Mouse (Mus musculus) kidney, embryonic 14.5 days (tissue): ENCODE measurements at regions not wholly inside any gene's neighbourhood (a gene's known extent, or its start where the extent isn't known, plus 50 kb on each side); places are given as distances from the start of the nearest gene placed in this dataset.

ENCODE experiments used
- ATAC-seq: fragments of 200-750 bp; cut with Nextera tagmentation; 2 replicates; pipeline ENCODE4 v1.8.0; 2017; ENCODE audit warnings: moderate number of reproducible peaks, mild to moderate bottlenecking, moderate TSS enrichment, moderate library complexity; ENCODE audit not compliant: low FRiP score, low TSS enrichment
- H3K27ac ChIP-seq: fragments of 300-500 bp; sonication (generic); 2 replicates; pipeline ENCODE4 v1.5.1; 2014; ENCODE audit warnings: low read depth, mild to moderate bottlenecking, low read length, moderate library complexity, mixed read lengths
- H3K27me3 ChIP-seq: fragments of 300-500 bp; sonication (generic); 2 replicates; pipeline ENCODE4 v1.6.1; 2014; ENCODE audit warnings: mild to moderate bottlenecking, low read length; ENCODE audit not compliant: control insufficient read depth, insufficient read depth
- H3K36me3 ChIP-seq: fragments of 300-500 bp; sonication (generic); 2 replicates; pipeline ENCODE4 v1.6.1; 2014; ENCODE audit warnings: low read length, mixed read lengths; ENCODE audit not compliant: control insufficient read depth, insufficient read depth
- H3K4me1 ChIP-seq: fragments of 300-500 bp; sonication (generic); 2 replicates; pipeline ENCODE4 v1.6.1; 2014; ENCODE audit warnings: low read length, mixed read lengths; ENCODE audit not compliant: control insufficient read depth, insufficient read depth
- H3K4me2 ChIP-seq: fragments of 300-500 bp; sonication (generic); replicated peaks from 2 replicates; pipeline ENCODE4 v1.6.1; 2014; ENCODE audit warnings: low read depth, mild to moderate bottlenecking, low read length
- H3K4me3 ChIP-seq: fragments of 300-500 bp; sonication (generic); 2 replicates; pipeline ENCODE4 v1.5.1; 2014; ENCODE audit warnings: mild to moderate bottlenecking, low read length
- H3K9ac ChIP-seq: fragments of 300-500 bp; sonication (generic); 2 replicates; pipeline ENCODE4 v1.6.1; 2014; ENCODE audit warnings: low read depth, mild to moderate bottlenecking, low read length, moderate library complexity
- H3K9me3 ChIP-seq: fragments of 300-500 bp; sonication (generic); 2 replicates; pipeline ENCODE4 v1.6.1; 2016; ENCODE audit warnings: low read length; ENCODE audit not compliant: control insufficient read depth
- WGBS: fragments of 180-500 bp; shearing (Covaris S2); extraction: QIAGEN DNeasy Blood & Tissue Kit; methylation state at CpG from one replicate; pipeline ENCODE4 v1.1.7; 2014; 5-methylcytosine and 5-hydroxymethylcytosine counted together

DNA sequence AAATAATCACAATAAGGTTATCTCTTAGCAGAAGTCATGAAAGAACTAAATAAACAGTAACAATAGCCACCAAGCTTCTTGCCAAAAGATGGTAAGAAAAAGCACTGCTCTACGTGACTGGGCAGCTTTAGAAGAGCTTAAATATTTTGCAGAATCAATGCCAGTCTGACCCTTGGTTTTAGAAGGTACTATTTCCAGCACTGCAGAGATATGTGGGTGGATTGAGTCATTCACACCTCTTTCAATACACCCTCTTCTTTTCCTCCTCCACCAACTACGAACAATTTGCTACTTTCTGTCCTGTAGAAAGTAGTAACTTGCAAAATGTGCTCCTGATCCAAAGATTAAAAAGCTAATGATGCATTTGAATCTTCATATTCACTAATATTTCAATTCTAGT lies 324.9 kb upstream of the Stxbp6 start:
- no peak overlapping the region for H3K4me2 ChIP-seq
- no peak for ATAC-seq
- H3K27me3 ChIP-seq = no peaks in the 10 kb centered on the region
- no peaks in the 10 kb centered on the region for H3K4me1 ChIP-seq
- H3K27ac ChIP-seq = no peak overlapping the region
- H3K36me3 ChIP-seq = no peaks in the 10 kb centered on the region
- H3K4me3 ChIP-seq = no peak overlapping the region
- WGBS = 79% methylated on average over 2 of the region's 2 CpGs
- no peaks in the 10 kb centered on the region for H3K9me3 ChIP-seq
- no peak overlapping the region for H3K9ac ChIP-seq

DNA sequence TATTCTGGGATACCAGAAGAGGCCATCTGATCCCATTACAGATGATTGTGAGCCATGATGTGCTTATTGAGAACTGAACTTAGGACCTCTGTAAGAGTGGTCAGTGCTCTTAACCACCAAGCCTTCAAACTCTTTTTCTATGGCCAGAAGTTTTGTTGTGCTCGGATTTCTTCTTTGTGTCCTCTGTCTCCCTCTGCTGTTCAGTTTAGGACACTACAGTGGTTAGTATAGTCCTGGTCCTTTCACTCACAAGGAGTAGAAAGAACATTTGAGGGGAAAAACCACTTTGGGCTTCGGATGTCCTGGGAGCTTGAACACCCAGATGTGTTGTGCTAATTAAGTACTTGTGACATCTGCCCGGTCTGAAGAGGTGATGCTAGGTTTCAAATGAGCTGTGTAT lies 310.4 kb upstream of the Stxbp6 start:
- Histone ChIP-seq H3K4me2 (no peak overlapping the region), H3K27ac (no peak overlapping the region), H3K9ac (no peak overlapping the region), H3K4me3 (no peak overlapping the region), H3K27me3 (no peaks in the 10 kb centered on the region), H3K36me3 (no peaks in the 10 kb centered on the region), H3K4me1 (no peaks in the 10 kb centered on the region), H3K9me3 (peaks cover 8% of the 10 kb centered on the region; the same call in 1 of the 2 replicates)
- WGBS = 68% methylated on average over 3 of the region's 3 CpGs
- ATAC-seq = no peak
